Mouse (Mus musculus): ENCODE measurements around the gene Olfr643. TPM values are rescaled to one million over a fixed set of nuclear protein-coding genes. Genes with fewer than 3 reads are reported as not detected.
A peak's percentile ranks its signal among the peaks of the same experiment; 100 is the strongest.

Olfr643 gene
- total RNA-seq (2015) = not detected in 2 replicates
- not detected in 2 replicates for total RNA-seq (2017)

DNA sequence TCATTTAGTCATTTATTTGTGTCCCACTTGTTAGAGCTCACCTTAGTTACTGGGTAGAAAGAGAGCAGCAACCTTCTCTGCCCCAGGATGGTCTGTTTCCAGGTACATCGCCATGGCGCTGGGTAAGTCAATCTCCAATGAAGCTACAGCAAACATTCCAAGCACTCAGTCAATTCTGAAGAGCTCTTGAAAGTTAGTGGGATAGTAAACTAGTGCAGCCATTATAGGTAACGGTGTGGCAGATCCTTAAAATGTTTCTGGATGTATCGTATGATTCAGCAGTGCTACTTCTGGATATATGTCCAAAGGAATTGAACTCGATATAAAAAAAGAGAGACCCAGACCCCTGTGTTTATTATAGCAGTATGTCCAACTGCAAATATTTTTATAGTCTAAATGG lies at the start of gene Olfr643:
TSS of gene Olfr643 (minus strand) at position 101 of the 400 bp plus-strand sequence.
- ATAC-seq (ENCODE audit: poor library complexity, severe bottlenecking) = no peak

DNA sequence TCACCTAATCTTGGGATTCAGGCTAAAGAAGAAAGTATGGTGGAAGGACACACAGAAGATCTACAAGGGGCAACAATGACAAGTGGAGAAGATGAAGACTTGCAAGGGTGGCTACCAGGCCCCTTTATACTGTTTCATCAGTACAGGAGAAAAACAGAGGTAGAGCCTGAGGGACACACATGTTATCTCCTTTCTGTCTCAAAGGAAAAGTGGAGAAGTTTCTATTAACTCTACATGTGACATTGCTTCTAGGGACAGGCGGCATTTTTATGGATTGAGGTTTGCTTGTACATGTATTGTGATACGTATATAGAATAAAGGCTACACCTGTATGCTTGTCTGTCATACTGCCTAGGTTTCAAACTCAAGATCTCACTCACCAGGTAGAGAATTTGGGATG lies 46.1 kb upstream of the Olfr643 start, which contains the start of gene Olfr648:
TSS of gene Olfr648 (minus strand) at position 101 of the 400 bp plus-strand sequence.
- no peak for ATAC-seq (ENCODE audit: poor library complexity, severe bottlenecking)

DNA sequence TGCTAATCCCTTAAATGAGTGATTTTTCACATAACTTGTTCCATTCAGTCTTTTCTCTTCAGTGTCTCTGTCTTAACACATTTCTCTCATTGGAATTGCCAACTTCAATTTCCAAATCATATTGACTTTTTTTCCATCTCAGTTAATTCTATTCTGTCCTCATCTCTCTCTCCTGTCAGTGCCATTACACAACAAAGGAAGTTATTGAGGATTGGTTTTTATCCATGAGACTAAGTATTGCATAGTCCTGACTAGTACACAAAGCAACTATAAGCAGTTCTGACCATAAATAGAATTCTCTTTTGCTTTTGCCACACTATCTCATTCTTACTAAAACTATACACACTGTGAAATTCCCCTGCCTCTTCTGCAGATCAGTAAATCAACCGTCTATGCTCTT lies 41.9 kb upstream of the Olfr643 start:
- ATAC-seq (ENCODE audit: poor library complexity, severe bottlenecking) = no peak

DNA sequence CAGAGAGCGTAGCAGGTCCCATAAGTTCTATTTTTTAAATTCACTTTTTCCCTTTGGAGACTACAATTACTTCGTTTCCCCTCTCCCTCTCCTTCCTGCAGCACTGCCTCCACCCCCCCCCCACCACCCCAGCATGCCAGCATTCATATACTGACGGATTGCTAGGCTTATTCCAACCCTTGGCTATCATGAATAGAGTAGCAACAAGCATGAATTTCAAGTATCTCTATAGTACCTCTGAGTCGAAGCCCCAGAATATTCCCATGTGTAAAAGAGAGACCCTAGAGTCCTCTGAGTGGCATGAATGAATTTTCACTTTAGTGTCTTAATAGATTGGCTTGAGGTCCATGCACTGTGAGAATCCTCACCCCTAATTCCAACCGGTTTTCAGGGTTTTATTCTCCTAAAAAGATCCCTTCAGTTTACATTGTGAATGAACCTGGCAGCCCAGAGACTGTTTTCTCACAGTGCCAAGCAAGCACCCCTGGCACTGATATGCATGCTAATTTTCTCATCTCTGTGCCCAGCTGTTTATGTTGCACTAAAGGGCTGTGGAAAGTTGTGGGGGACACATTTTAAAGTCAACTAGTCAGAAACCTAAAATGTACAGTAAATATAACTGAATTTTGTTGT lies 41.3 kb upstream of the Olfr643 start:
- ATAC-seq (ENCODE audit: poor library complexity, severe bottlenecking) = no peak

DNA sequence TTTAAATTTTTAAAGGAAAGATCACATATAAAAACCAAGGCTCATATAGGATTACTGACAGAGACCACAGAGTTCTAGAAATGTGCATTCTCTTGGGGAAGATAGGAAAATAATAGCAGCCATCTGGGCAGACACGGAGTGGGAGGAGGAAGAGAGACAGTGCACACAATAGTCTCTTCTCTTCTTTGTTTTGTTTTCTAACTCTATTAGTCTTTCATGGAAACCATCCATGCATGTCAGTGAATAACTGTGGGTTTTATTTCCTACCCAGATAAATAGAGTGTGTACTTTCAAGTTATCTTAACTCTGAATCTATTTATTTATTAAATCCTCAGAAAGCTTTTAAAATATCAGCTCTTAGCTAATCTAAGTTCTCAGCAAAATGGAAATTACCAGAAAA lies 37.9 kb upstream of the Olfr643 start:
- no peak for ATAC-seq (ENCODE audit: poor library complexity, severe bottlenecking)

DNA sequence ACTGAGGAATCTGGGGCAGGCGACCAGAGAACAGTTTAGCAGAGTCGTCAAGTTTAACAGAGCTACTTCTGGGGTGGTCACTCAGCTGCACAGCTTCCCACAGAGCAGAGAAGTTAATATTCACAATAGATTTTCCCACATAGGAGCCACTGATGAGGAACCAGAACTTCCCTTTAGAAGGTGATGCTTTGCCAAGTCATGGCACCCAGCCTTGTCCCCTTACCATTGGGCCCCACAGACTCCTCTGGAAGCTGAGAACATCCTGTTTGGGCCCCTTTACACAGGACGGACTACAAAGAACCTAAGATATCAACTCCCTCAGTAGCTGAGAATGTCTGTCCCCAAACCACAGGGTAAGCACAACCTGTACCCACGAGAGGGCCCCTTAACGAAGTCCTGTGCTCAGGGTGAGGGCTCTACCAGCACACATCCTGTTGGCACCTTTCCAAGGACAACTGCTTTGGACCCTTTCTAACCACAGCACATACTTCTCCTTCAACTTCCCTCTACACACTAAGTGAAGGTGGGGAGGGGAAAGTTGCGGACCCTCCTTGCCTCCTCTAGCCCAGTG lies 32.5 kb upstream of the Olfr643 start:
- peak; percentile 69 for ATAC-seq (ENCODE audit: poor library complexity, severe bottlenecking)

DNA sequence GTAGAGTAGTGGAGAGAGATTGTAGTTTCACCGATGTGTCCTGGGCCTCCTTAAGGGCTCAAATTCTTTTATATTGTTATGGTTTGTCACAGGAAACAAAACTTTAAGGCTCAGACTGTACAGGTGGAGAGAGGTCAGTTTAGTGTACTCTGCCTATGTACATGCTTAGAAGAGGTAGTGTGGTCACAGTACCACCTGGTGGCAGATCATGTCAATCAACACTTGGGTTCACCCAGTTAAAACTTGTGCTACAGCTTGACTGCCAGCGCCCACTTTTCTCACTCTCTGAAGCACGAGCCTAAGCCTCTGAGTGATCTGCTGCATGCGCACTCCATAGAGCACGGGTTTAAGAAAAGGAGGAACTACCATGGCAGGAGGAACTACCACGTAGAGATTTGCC lies 29.9 kb upstream of the Olfr643 start:
- peak; percentile 63 for ATAC-seq (ENCODE audit: poor library complexity, severe bottlenecking)

DNA sequence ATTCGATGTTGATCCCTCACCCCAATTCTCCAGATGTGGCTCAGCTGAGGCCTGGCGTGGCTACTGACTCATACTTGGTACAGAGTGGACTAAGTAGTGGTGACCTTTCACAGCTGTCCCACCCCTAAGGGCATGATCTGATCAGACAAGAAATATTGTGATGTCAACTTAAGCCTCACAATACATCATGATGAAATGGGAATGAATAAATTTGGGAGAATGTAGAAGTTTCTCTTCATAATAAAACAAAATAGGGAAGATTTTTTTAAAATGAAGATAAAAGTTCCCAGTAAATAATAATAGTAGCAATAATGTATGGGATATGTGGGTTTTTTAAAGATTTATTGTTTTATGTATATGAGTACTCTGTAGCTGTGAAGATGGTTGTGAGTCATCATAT lies 13.3 kb upstream of the Olfr643 start, which contains the start of gene Ubqlnl:
TSS of gene Ubqlnl (minus strand) at position 101 of the 400 bp plus-strand sequence.
- ATAC-seq (ENCODE audit: poor library complexity, severe bottlenecking) = no peak

DNA sequence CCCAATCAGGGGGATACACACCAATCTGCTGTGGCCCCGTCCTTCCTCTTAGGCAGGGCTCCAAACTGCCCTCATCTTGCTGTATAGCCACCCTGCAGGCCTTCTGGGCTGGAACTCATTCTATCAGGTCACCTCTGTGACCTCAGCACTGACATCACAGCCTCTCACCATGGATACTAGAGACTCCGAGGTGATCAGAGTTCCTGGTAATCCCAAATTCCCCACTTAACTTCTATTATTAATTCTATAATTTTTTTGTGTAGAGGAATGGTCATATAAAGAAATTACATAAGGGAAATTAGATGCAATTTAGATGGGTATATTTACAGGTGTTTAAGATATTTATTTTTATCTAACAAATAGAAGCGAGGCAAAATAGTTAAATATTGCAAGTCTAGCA lies 6.0 kb upstream of the Olfr643 start, which contains the start of gene Ubqln3:
TSS of gene Ubqln3 (minus strand) at position 101 of the 400 bp plus-strand sequence.
- no peak for ATAC-seq (ENCODE audit: poor library complexity, severe bottlenecking)

DNA sequence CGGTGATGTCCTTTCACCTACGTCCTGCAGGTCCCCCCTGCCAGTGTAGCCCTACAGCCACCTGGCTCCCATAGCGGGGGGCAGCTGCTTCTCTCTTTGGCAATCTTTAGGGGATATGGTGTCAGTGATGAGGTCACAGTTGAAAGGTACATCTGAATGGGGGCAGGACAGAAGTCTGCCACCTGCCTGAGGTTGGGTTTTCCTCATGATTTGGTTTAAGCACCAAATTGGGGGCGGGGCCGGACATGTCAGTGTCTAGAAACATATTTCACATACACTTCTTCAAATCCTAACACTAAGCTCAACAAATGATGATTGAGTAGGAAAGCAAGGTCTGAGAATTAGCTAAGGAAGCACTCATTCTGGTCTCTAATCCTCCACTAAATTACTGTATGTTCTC lies 7.5 kb downstream of the Olfr643 start, which contains the start of gene Ubqln5:
TSS of gene Ubqln5 (minus strand) at position 101 of the 400 bp plus-strand sequence.
- ATAC-seq (ENCODE audit: poor library complexity, severe bottlenecking) = no peak

DNA sequence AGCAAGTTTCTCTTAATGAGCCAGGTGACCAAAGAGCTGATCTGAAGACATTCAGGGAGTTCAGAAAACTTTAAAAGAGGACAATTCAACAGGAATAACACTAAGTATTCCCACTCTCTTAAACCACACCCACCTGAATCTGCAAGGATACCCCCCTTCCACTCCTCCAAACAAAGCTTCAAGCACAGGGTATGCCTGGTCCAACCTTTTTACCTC lies 32.5 kb downstream of the Olfr643 start, which contains the start of gene Olfr646:
TSS of gene Olfr646 (plus strand) at position 117 of the 216 bp plus-strand sequence.
- no peak for ATAC-seq (ENCODE audit: poor library complexity, severe bottlenecking)

DNA sequence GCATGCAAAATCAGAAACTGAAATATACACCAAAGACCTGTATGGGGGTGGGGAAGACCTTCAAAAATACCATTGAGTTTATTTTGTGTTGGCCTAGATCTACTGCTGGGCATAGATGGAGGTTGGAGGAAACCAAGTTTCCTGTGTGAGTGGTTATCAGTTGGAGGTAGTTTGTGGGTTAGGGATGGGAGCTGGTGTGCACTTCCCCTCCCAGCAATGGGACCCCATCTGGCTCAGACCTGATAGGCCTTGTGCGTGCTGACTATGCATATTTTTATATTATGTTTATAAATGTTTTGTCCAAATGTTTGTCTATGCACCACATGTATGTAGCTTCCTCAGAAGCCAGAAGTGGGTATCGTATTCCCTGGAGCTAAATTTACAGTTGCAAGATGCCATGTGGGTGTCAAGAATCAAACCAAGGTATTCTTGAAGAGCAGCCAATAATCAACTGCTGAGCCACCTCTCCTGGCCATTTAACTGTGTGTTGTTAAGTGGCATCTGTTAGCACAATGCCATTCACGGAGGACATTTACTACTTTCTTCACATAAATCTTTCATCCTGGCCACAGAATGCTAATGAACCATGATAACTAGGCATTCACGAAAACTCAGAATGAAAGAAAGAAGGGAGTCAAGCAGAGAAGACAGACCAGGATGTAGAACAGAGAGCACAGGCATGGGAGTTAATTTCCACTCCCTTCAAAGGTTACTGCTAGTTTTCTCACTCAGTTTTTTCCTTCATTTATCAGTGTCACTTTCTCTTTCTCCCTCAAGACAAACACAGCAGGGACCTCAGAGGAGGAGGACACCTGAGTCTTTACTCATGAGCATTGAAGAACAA lies 33.1 kb downstream of the Olfr643 start:
- ATAC-seq (ENCODE audit: poor library complexity, severe bottlenecking) = 0 out of 2 replicates have a peak, but pooled peaks have one; percentile 40

DNA sequence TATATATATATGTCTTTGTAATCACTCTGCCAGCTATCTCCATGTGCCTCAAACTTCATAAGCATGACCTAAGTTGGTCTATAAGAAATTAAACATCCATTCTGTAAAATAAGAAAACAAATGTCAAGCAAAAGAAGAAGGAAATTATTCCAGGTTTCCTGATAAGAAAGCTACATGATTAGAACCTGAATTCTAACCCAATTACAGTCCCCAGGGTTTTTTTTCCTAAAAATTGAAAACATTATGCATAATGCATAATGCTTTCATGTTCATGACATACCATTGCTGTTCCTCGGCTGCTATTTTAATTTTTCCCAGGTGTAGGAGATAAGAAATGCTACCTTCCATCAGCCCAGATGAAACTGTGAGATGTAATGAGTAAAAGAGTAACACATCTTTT lies 51.8 kb downstream of the Olfr643 start, which contains the start of gene Olfr645:
TSS of gene Olfr645 (minus strand) at position 101 of the 400 bp plus-strand sequence.
- no peak for ATAC-seq (ENCODE audit: poor library complexity, severe bottlenecking)

DNA sequence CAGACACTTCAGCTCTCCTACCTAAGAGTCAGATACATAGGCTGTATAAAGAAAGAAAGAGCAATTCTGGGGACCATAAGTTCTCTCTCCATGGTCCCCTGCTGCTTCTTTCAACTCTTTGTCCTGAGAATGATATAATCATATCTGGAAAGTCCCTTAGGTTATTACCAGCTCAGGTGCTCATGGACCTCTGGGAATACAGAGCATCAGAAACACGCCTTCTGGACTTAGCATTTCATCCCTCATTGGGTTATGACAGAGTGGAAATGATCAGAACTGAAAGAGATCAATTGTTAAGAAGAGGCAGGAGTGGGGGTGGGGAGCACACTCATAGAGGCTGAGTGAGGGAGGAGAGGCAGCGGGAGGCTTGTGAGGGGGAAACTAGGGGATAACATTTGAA lies 65.4 kb downstream of the Olfr643 start, which contains the start of gene Olfr644:
TSS of gene Olfr644 (minus strand) at position 101 of the 400 bp plus-strand sequence.
- no peak for ATAC-seq (ENCODE audit: poor library complexity, severe bottlenecking)

DNA sequence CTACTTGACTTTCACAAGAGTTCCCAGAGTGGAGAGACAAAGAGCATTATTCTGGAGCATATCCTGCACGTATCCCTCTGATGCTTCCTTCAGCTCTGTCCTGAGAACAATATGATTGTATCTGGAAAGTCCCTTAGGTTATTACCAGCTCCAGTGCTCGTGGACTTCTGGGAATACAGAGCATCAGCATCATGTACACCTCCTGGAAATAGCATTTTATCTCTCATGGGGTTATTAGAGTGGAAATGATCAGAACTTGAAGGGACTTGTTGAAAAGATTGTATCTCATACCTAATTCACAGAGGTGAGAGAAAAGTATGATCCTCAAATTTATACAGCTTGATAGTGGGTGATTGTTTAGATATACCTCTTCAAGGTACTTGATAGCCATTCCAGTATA lies 75.9 kb downstream of the Olfr643 start, which contains the start of gene 4930516K23Rik:
TSS of gene 4930516K23Rik (minus strand) at position 101 of the 400 bp plus-strand sequence.
- ATAC-seq (ENCODE audit: poor library complexity, severe bottlenecking) = no peak

DNA sequence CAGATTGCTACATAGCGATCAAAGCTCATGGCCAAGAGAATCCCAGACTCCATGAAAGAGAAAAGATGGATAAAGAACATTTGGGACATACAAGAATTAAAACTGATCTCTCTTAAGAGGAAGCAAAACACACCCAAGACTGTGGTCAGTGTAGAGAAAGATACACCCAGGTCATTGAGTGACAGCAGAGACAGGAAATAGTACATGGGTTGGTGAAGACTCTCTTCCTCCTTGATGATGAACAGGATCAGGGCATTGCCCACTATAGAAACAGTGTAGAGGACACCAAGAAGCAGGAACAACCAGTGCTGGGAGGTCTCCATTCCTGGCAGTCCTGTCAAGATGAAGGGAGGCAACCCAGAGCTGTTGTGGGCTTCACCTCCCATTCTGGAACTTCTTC lies 78.0 kb downstream of the Olfr643 start:
- peak; percentile 64 for ATAC-seq (ENCODE audit: poor library complexity, severe bottlenecking)

DNA sequence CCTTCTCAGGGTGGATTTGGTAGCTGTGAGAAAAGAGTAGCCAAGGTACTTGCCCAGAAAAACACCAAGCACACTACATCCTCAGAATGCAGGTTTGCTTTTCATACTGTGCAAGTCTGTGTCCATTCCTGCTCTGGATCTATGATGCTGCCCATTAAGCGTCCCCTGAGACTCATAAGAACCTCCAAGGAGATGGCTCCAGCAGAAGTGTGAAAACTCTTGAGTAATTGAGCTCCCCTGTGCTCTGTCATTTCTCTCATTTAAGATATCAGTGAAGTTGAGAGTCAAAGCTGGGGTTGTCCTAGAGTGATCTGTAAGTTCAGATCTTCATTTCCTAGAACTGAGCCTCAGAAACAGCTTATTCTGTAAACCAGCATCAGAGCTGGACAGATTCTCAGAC lies 84.6 kb downstream of the Olfr643 start, which contains the start of gene Olfr642:
TSS of gene Olfr642 (minus strand) at position 101 of the 400 bp plus-strand sequence.
- no peak for ATAC-seq (ENCODE audit: poor library complexity, severe bottlenecking)

DNA sequence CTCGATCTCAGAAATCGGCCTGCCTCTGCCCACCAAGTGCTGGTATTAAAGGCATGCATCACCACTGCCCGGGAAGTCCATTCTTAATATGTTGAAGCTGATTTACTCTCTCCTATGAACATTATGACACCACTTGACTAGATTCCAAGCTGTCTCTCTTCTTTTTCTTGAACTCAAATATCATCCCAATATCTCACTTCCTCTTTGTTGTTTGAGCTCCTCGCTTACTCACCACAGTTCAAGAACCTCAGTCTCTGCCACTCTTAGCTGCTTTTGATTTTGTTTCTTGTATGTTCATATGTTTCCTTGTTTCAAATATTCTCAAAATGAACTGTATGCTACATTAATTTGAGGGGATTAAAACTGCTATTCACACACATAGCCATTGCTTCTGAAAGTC lies 86.5 kb downstream of the Olfr643 start:
- peak; percentile 82 for ATAC-seq (ENCODE audit: poor library complexity, severe bottlenecking)

DNA sequence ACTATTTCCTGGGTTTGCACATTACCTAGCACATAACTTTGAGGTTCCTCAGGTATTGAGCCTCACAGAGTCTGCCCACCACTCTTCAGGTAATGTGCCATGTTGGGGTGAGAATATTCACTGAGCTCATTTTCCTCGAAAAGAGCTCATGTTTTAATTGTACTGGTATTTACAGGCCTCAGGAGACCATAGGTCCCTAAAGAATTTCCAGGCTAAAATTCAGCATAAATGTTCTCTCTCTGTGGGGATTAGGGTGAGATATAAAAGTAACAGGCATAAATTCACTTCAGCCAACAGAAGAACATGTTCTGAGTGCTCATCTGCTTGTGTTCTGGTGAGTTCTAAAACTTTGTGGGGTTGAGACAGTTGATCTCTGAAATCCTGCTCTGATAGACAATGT lies 102.1 kb downstream of the Olfr643 start, which contains the start of gene Olfr641:
TSS of gene Olfr641 (plus strand) at position 301 of the 400 bp plus-strand sequence.
- ATAC-seq (ENCODE audit: poor library complexity, severe bottlenecking) = no peak

DNA sequence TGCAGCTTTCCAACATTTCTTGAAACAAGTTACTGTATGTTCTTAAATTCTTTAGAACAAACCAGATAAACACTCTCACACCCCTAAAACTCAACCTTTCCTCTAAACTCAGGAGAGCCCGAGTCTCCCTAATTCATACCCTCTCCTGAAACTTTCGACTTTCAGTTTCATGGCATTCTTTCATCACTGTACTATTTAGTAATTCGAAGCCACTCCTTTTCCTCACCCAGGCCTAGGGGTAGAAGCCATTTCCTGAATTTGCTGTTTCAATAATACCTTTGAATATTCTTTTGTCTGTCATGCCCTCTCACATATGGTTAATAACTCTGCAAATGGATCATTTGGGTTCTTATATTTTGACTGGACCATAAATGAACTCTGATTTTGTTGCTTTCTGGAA lies 110.2 kb downstream of the Olfr643 start:
- peak; percentile 91 for ATAC-seq (ENCODE audit: poor library complexity, severe bottlenecking)

DNA sequence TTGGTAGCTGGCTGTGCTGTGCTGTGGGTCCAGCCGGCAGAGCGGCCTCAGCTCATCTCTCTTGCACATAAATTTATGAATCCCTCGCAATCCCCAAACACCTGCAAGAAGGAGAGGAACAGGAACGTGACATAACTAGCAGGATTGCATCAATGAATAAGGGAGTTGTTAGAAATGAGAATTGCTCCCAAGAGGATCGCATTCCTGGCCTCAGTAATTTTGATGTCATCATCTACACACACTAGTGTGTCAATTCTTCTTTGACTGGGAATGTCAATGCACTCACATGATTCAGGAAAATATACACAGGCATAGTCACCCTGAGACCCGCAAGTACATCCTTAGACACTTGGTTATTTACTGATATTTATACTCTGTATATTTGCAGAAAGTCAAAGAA lies 111.7 kb downstream of the Olfr643 start, which contains the start of gene Olfr640:
TSS of gene Olfr640 (minus strand) at position 101 of the 400 bp plus-strand sequence.
- no peak for ATAC-seq (ENCODE audit: poor library complexity, severe bottlenecking)
